Mouse (Mus musculus): ENCODE results near the gene Fam92b. TPM values are rescaled to one million over a fixed set of nuclear protein-coding genes. Genes with fewer than 3 reads are reported as not detected.

Gene Fam92b
- polyA plus RNA-seq, 1 experiment from 2014 or later: 2.4 TPM

DNA sequence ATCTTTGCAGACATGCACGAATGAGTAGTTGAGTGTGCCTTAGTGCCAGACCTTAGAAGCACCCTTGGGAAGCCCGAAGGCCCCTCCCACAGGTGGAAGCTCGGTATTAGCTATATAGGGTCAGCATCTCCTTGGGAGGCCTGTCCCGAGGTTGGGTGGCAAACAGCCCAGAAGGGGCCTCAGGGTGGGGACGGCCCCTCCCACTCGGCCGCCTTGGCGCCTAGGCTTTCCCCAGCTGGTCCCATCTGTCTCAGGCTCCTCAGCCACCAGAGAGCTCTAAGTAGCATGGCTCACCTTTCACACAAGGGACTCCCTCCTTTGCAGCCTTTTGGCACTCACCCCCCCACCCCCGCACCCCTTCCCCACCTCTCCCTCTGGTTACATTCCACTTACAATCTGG lies 7.1 kb upstream of the Fam92b start:
- 0 out of 2 replicates have a peak overlapping the region, but pooled peaks have one; percentile 58 for H3K27ac ChIP-seq (ENCODE audit: low read depth, low read length)

DNA sequence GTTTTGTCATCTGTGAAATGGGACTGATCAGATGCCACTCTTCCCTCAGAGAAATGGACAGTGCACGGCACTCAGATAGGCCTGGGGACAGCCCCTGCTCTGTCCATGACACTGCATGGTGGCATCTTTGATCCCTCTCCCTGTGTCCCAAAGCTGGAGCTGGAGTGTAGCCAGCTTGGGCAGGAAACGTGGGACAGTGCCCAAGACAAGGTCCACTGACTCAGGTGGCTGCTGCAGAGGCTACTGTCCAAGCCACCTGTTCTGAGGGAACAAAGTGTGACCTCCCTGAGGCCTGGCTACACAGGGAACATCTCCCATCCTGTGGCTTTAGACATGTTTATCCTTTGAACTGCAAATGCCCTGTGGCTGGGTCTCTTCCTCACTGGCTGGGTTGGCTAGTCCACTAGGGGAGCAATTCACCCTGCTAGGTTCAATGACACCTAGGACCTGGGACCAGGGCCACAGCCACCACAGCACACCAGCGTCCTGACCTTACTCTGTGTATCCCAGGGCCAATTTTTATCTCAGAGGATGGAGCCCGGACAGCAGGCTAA lies 4.7 kb upstream of the Fam92b start:
- no peak overlapping the region for H3K4me2 ChIP-seq (ENCODE audit: low read length)
- no peak for ATAC-seq
- DNase-seq (ENCODE audit: low spot score): no peak
- H3K9ac ChIP-seq (ENCODE audit: low read length): no peak overlapping the region
- no peaks in the 10 kb centered on the region for H3K27me3 ChIP-seq (replicated peaks; ENCODE audit: control insufficient read depth, insufficient read depth, low read length)
- no peak overlapping the region for H3K4me3 ChIP-seq (ENCODE audit: low read depth, low read length)
- H3K36me3 ChIP-seq (ENCODE audit: control insufficient read depth, insufficient read depth, low read length): no peaks in the 10 kb centered on the region
- WGBS: 77% methylated on average over 4 of the region's 4 CpGs
- peaks cover 36% of the 10 kb centered on the region for H3K4me1 ChIP-seq (ENCODE audit: control insufficient read depth, insufficient read depth, low read length)
- no peak overlapping the region for H3K27ac ChIP-seq (ENCODE audit: low read depth, low read length)
- no peaks in the 10 kb centered on the region for H3K9me3 ChIP-seq (replicated peaks; ENCODE audit: control insufficient read depth, low read length)

More for the DNA sequence above, 7.1 kb upstream of the Fam92b start:
- Histone ChIP-seq H3K9ac (ENCODE audit: low read length) (no peak overlapping the region), H3K4me1 (ENCODE audit: control insufficient read depth, insufficient read depth, low read length) (peaks cover 22% of the 10 kb centered on the region), H3K9me3 (replicated peaks; ENCODE audit: control insufficient read depth, low read length) (no peaks in the 10 kb centered on the region), H3K36me3 (ENCODE audit: control insufficient read depth, insufficient read depth, low read length) (no peaks in the 10 kb centered on the region), H3K4me3 (ENCODE audit: low read depth, low read length) (no peak overlapping the region), H3K4me2 (ENCODE audit: low read length) (no peak overlapping the region), H3K27me3 (replicated peaks; ENCODE audit: control insufficient read depth, insufficient read depth, low read length) (no peaks in the 10 kb centered on the region)
- WGBS: 33% methylated on average over 8 of the region's 9 CpGs
- ATAC-seq (peak; percentile 22; the same call in 1 of the 2 replicates), DNase-seq (ENCODE audit: low spot score) (peak; percentile 57)

DNA sequence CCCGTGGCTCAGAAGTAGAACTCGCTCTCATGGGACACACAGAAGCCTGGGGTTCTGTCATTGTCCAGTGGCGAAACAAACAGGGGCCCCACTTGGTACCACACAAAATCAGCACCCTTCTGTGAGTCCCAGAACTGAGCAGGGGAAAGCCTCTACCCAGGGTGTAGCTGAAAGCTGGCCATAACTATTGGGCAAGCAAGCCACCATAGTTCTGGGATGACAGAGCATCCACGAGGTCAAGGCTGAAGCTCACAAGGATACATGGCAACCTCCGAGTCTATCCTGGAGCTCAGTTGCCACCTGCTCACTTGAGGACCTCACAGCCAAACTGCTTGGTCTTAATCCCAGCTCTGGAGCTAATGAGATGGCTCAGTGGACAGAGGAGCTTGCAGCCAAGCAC lies 4.0 kb upstream of the Fam92b start:
- ATAC-seq (no peak), DNase-seq (ENCODE audit: low spot score) (no peak)
- Histone ChIP-seq H3K4me2 (ENCODE audit: low read length) (no peak overlapping the region), H3K4me1 (ENCODE audit: control insufficient read depth, insufficient read depth, low read length) (peaks cover 39% of the 10 kb centered on the region), H3K36me3 (ENCODE audit: control insufficient read depth, insufficient read depth, low read length) (no peaks in the 10 kb centered on the region), H3K4me3 (ENCODE audit: low read depth, low read length) (no peak overlapping the region), H3K9ac (ENCODE audit: low read length) (no peak overlapping the region), H3K9me3 (replicated peaks; ENCODE audit: control insufficient read depth, low read length) (no peaks in the 10 kb centered on the region), H3K27me3 (replicated peaks; ENCODE audit: control insufficient read depth, insufficient read depth, low read length) (no peaks in the 10 kb centered on the region), H3K27ac (ENCODE audit: low read depth, low read length) (no peak overlapping the region)
- 83% methylated on average over 5 of the region's 5 CpGs for WGBS

DNA sequence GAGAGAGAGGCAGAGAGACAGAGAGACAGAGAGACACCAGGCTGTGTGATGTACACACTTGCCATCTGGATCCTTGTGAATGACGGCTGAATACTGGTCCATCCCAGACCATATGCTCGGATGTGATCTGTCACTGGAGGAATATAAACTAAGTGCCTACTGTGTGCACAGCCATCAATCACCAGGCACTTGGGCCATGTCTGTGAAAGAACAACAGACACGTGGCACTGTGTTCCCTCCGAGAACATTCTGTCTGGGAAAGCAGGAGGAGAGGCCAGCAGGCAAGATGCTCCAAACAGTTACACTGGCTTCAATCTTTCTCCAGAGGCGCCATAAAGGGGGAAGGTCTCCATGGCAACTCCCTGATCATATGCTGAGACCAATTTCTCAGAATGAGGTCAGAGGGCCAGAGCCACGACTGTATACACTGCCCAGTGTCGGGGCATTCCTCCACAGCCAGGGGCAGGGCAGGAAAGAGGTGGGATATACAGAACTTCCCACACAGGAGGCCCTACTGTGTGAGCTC lies 3.2 kb upstream of the Fam92b start:
- Histone ChIP-seq H3K27me3 (replicated peaks; ENCODE audit: control insufficient read depth, insufficient read depth, low read length) (no peaks in the 10 kb centered on the region), H3K4me1 (ENCODE audit: control insufficient read depth, insufficient read depth, low read length) (peaks cover 35% of the 10 kb centered on the region), H3K4me3 (ENCODE audit: low read depth, low read length) (no peak overlapping the region), H3K27ac (ENCODE audit: low read depth, low read length) (no peak overlapping the region), H3K9me3 (replicated peaks; ENCODE audit: control insufficient read depth, low read length) (no peaks in the 10 kb centered on the region), H3K36me3 (ENCODE audit: control insufficient read depth, insufficient read depth, low read length) (no peaks in the 10 kb centered on the region), H3K9ac (ENCODE audit: low read length) (no peak overlapping the region), H3K4me2 (ENCODE audit: low read length) (no peak overlapping the region)
- ATAC-seq (no peak), DNase-seq (ENCODE audit: low spot score) (peak; percentile 50)
- WGBS: 46% methylated on average over 7 of the region's 7 CpGs

DNA sequence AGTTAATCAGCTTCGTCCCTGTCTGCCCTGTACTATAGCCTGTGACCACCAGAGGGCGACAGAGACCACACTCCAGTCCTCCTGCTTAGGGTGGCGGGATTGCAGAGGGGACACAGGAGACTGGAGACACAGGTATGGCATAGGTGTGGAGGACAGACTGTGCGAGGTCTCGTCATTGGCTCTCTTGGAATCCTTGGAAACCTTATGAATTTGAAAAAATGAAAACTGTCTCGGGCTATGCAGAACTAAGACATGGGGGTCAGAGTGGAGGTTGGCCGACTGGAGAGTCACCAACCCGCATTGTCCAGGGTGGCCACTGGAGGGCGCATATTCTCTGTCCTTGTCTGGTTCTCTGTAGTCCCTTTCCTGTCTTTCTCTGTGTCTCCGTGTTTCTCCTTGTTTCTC lies 1.8 kb upstream of the Fam92b start:
- Histone ChIP-seq H3K27me3 (replicated peaks; ENCODE audit: control insufficient read depth, insufficient read depth, low read length) (no peaks in the 10 kb centered on the region), H3K4me1 (ENCODE audit: control insufficient read depth, insufficient read depth, low read length) (peaks cover 27% of the 10 kb centered on the region), H3K9ac (ENCODE audit: low read length) (no peak overlapping the region; the same call in 1 of the 2 replicates), H3K4me3 (ENCODE audit: low read depth, low read length) (no peak overlapping the region), H3K27ac (ENCODE audit: low read depth, low read length) (peak overlapping the region; percentile 17; the same call in 1 of the 2 replicates), H3K4me2 (ENCODE audit: low read length) (peak overlapping the region; percentile 41), H3K36me3 (ENCODE audit: control insufficient read depth, insufficient read depth, low read length) (no peaks in the 10 kb centered on the region), H3K9me3 (replicated peaks; ENCODE audit: control insufficient read depth, low read length) (no peaks in the 10 kb centered on the region)
- DNase-seq (ENCODE audit: low spot score): peak; percentile 91
- 0% methylated on average over 10 of the region's 10 CpGs for WGBS
- ATAC-seq: peak; percentile 68

DNA sequence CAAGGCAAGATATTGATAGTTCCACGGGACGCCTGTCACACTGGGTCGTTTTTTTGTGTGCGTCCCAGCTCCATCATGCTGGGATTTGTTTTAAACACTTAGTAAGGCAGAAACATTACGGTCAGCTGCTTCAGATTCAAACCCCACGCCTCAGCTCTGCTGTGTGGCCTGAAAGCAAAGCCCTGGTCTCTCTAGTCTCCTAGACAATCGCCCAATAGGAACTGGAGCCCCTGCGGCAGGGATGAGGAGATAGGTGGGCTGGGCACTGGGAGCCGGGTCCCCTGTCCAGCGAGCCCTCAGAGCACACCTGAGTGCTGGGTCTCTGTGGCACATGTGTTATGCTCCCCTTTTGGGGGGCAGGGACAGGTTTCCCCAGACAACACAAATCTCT lies 853 bp upstream of the Fam92b start:
- Histone ChIP-seq H3K27me3 (replicated peaks; ENCODE audit: control insufficient read depth, insufficient read depth, low read length) (no peaks in the 10 kb centered on the region), H3K4me2 (ENCODE audit: low read length) (peak overlapping the region; percentile 49), H3K9me3 (replicated peaks; ENCODE audit: control insufficient read depth, low read length) (no peaks in the 10 kb centered on the region), H3K4me1 (ENCODE audit: control insufficient read depth, insufficient read depth, low read length) (peaks cover 27% of the 10 kb centered on the region), H3K36me3 (ENCODE audit: control insufficient read depth, insufficient read depth, low read length) (no peaks in the 10 kb centered on the region), H3K9ac (ENCODE audit: low read length) (no peak overlapping the region), H3K27ac (ENCODE audit: low read depth, low read length) (peak overlapping the region; percentile 81; the same call in 1 of the 2 replicates), H3K4me3 (ENCODE audit: low read depth, low read length) (no peak overlapping the region)
- 2% methylated on average over 10 of the region's 10 CpGs for WGBS
- no peak for DNase-seq (ENCODE audit: low spot score)
- ATAC-seq: no peak

DNA sequence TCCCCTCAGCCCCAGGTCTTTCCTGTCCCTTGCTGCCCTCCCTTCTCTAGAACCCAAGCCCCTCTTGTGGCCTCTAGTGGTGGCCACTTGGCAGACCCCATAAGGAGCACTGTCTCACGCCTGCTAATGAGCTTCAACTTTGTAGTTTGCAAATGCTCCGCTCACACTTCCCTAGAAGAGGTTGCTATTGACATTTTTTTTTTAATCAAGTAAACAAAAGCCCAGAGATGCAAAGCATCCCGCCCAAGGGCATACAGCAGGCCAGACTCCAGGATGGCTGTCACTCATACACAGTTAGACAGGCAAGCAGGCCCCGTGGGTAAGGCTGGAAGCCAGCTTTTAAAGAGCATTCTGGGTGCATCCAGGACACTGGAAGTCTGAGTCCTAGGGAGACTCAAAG lies 661 bp downstream of the Fam92b start:
- Histone ChIP-seq H3K4me2 (ENCODE audit: low read length) (peak overlapping the region; percentile 49), H3K4me3 (ENCODE audit: low read depth, low read length) (no peak overlapping the region), H3K9ac (ENCODE audit: low read length) (peak overlapping the region; percentile 25; the same call in 1 of the 2 replicates), H3K9me3 (replicated peaks; ENCODE audit: control insufficient read depth, low read length) (no peaks in the 10 kb centered on the region), H3K27me3 (replicated peaks; ENCODE audit: control insufficient read depth, insufficient read depth, low read length) (no peaks in the 10 kb centered on the region), H3K36me3 (ENCODE audit: control insufficient read depth, insufficient read depth, low read length) (no peaks in the 10 kb centered on the region), H3K4me1 (ENCODE audit: control insufficient read depth, insufficient read depth, low read length) (peaks cover 27% of the 10 kb centered on the region), H3K27ac (ENCODE audit: low read depth, low read length) (peak overlapping the region; percentile 81)
- 4% methylated on average over 4 of the region's 4 CpGs for WGBS
- peak; percentile 60 for DNase-seq (ENCODE audit: low spot score)
- peak; percentile 16; the same call in 1 of the 2 replicates for ATAC-seq

DNA sequence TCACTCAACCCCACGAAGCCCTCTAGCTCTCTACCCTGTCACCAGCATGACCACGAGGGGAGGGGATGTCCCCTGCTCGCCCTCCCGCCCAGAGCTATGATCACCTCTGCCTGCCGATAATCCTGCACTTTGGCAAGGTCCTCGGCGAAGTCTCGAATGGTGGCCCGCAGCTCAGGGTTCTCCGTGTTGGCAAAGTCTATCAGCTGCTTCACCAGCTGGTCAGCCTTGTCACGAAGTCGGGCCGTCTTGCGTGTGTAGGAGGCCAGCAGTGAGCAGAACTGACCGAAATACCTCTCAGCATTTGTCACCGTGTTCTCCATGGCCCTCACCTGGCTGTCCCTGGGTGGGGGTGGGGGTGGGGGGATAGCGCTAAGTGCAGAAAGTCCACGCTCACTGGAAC lies 2.7 kb downstream of the Fam92b start:
- ATAC-seq: no peak
- Histone ChIP-seq H3K4me2 (ENCODE audit: low read length) (no peak overlapping the region), H3K27me3 (replicated peaks; ENCODE audit: control insufficient read depth, insufficient read depth, low read length) (no peaks in the 10 kb centered on the region), H3K27ac (ENCODE audit: low read depth, low read length) (no peak overlapping the region), H3K36me3 (ENCODE audit: control insufficient read depth, insufficient read depth, low read length) (no peaks in the 10 kb centered on the region), H3K9me3 (replicated peaks; ENCODE audit: control insufficient read depth, low read length) (no peaks in the 10 kb centered on the region), H3K4me1 (ENCODE audit: control insufficient read depth, insufficient read depth, low read length) (peaks cover 23% of the 10 kb centered on the region), H3K4me3 (ENCODE audit: low read depth, low read length) (no peak overlapping the region), H3K9ac (ENCODE audit: low read length) (no peak overlapping the region)
- WGBS: 65% methylated on average over 18 of the region's 18 CpGs
- no peak for DNase-seq (ENCODE audit: low spot score)

DNA sequence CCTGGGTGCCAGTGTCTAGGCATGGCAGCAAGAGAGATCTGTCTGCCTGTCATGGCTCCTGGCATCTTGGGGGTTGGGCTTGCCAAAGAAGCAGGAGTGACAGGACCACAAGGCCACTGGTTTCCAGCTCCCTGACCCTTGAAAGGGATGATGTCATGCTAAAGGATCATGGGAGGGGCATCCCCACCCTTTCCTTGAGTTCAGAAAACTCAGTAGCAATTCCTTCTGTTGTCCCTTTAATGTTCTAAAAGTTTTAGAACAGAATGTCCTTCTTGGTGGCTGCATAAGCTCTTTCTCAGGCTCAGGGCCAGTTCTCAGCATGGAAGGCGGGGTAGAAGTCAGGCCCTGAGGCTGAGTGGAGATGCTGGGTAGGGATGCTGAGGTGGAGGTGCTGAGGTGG lies 4.1 kb downstream of the Fam92b start:
- peaks cover 24% of the 10 kb centered on the region for H3K4me1 ChIP-seq (ENCODE audit: control insufficient read depth, insufficient read depth, low read length)

More for the DNA sequence above, 4.1 kb downstream of the Fam92b start:
- WGBS: 84% methylated on average over 1 of the region's 1 CpGs
- Histone ChIP-seq H3K9ac (ENCODE audit: low read length) (no peak overlapping the region), H3K27me3 (replicated peaks; ENCODE audit: control insufficient read depth, insufficient read depth, low read length) (no peaks in the 10 kb centered on the region), H3K4me2 (ENCODE audit: low read length) (no peak overlapping the region), H3K9me3 (replicated peaks; ENCODE audit: control insufficient read depth, low read length) (no peaks in the 10 kb centered on the region), H3K36me3 (ENCODE audit: control insufficient read depth, insufficient read depth, low read length) (no peaks in the 10 kb centered on the region), H3K27ac (ENCODE audit: low read depth, low read length) (no peak overlapping the region), H3K4me3 (ENCODE audit: low read depth, low read length) (no peak overlapping the region)
- DNase-seq (ENCODE audit: low spot score) (no peak), ATAC-seq (no peak)

Data from forebrain, embryonic 14.5 days (tissue).